Mouse (Mus musculus) urinary bladder, postnatal 36 days (tissue): ENCODE results near the gene Rtkn2.

Experiments used
- DNase-seq, 2 experiments: peaks; one replicate each; pipeline ENCODE4 v3.0.0; 2022; ENCODE audit warnings: low spot score in 2 of 2, mixed read lengths in 1 of 2

Rtkn2 gene

GRCm38 (mm10) chr10:68104881-68105781, 125.8 kb downstream of the Rtkn2 start:
- no peak for DNase-seq

- DNase-seq, result no peak
Observed at GRCm38 (mm10) chr10:68106351-68106950, 127.1 kb downstream of the Rtkn2 start.

GRCm38 (mm10) chr10:68107716-68108115, 128.3 kb downstream of the Rtkn2 start:
- DNase-seq, result no peak
